Mouse (Mus musculus) Patski (cell line): ENCODE data around the gene Gkap1. TPM values are rescaled to one million over a fixed set of nuclear protein-coding genes. Genes with fewer than 3 reads are reported as not detected.

ENCODE experiments used
- ATAC-seq: fragments of 100-300 bp; one replicate; pipeline ENCODE4 v1.8.0; 2021
- CTCF ChIA-PET: fragments of 350-600 bp; sonication (Branson Sonifier 250); formaldehyde crosslinking; loops from one replicate; lab custom pipeline; 2022; ENCODE audit warnings: inconsistent platforms; lab: Charles Lee
- POLR2A ChIA-PET: fragments of 350-600 bp; sonication (Branson Sonifier 250); formaldehyde crosslinking; loops from one replicate; lab custom pipeline; 2022; ENCODE audit warnings: antibody characterized with exemption, inconsistent platforms; lab: Charles Lee
- DNase-seq: peaks from one replicate; pipeline ENCODE4 v3.0.0-alpha.2; 2011; ENCODE audit warnings: low read depth, low spot score
- H3K27me3 ChIP-seq: fragments of 371-371 bp; one replicate; pipeline ENCODE4 v1.5.1; 2021
- CTCF ChIP-seq: fragments of 100-300 bp; IDR thresholded peaks from one replicate; pipeline ENCODE4 v1.5.1; 2021
- in situ Hi-C: fragments of 300-500 bp; cut with MboI; formaldehyde crosslinking; loops from 3 replicates; pipeline ENCODE4 v1.11.1; 2018; ENCODE audit warnings: low pct_unique_long_range_greater_than_20kb, mixed read lengths
- polyA plus RNA-seq: library from polyadenylated mRNA; unstranded; gene quantifications from one replicate; pipeline ENCODE4 v1.2.3, GENCODE M21; 2021

The Gkap1 gene
- polyA plus RNA-seq, 1 experiment from 2014 or later, result 70.2 TPM

DNA sequence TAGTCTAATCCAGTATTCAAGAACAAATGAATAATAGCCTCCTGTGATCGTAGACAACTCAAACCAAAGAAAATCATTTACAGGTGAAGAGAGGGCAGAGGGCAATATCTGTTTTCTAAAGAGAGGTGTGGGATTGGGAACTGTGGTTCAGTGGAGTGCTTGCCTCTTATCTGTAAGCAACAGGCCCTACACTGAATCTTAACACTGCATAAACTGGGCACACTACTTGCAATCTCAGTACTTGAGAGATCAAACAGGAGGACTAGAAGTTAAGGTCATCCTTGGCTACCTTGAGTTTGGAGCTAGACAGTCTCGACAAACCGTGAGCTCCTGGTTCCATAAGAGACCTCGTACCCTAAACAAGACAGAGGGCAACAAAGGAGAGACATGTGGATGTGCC lies 69.4 kb downstream of the Gkap1 start:
- CTCF ChIA-PET, result interaction anchor here (0.9 kb wide), 1 partner anchor 9 kb away, joined by 3 read pairs; no protein-coding TSS in a partner anchor
- in situ Hi-C loops, result no loop called here
- no peak for TF ChIP-seq CTCF
- H3K27me3 ChIP-seq, result no peaks in the 10 kb centered on the region
- no peak for DNase-seq
- ATAC-seq, result no peak
- POLR2A ChIA-PET, result no interaction called here

DNA sequence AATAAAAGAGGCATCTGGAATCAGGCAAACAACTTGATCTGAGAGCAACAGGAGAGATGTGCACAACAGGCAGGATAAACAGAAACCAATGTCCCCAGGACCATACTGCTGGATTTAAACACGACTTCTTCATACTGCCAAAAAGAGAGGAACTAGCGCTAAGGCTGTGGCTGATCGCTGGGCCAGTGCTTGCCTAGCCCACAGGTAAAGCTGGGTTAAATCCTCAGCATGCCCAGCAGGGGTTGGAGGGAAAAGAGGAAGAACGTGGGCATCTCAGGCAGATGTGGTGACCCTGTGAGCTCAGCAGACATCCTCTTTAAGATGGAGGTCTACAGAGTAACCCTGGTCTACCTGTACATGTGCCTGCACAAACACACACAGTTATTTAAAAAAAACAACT lies 70.5 kb downstream of the Gkap1 start:
- no peak for TF ChIP-seq CTCF
- DNase-seq, result no peak
- H3K27me3 ChIP-seq, result no peaks in the 10 kb centered on the region
- no peak for ATAC-seq
- POLR2A ChIA-PET, result no interaction called here
- in situ Hi-C loops, result no loop called here
- CTCF ChIA-PET, result interaction anchor here (1.6 kb wide), 1 partner anchor 10 kb away, joined by 4 read pairs; no protein-coding TSS in a partner anchor

- no peaks in the 10 kb centered on the region for H3K27me3 ChIP-seq
- ATAC-seq (no peak), DNase-seq (no peak)
- in situ Hi-C loops, result no loop called here
- CTCF ChIA-PET, result interaction anchor here (1.6 to 1.8 kb wide), 2 partner anchors 9 to 10 kb away, joined by 4 to 7 read pairs; no protein-coding TSS in a partner anchor
- TF ChIP-seq CTCF, result no peak
- POLR2A ChIA-PET, result no interaction called here
These were observed 71.3 kb downstream of the Gkap1 start for GRCm38 (mm10) chr13:58204202-58204601.

GRCm38 (mm10) chr13:58202903-58203302 lies 72.6 kb downstream of the Gkap1 start:
- ATAC-seq, result no peak
- TF ChIP-seq CTCF, result no peak
- CTCF ChIA-PET, result interaction anchor here (1.8 kb wide), 1 partner anchor 11 kb away, joined by 7 read pairs; no protein-coding TSS in a partner anchor
- in situ Hi-C loops, result no loop called here
- DNase-seq, result no peak
- POLR2A ChIA-PET, result no interaction called here
- H3K27me3 ChIP-seq, result no peaks in the 10 kb centered on the region

- in situ Hi-C loops, result no loop called here
- no peaks in the 10 kb centered on the region for H3K27me3 ChIP-seq
- no peak for TF ChIP-seq CTCF
- DNase-seq (no peak), ATAC-seq (no peak)
- POLR2A ChIA-PET, result no interaction called here
- CTCF ChIA-PET, result no interaction called here
These were observed 73.6 kb downstream of the Gkap1 start for GRCm38 (mm10) chr13:58201908-58202307.

GRCm38 (mm10) chr13:58201343-58201742 lies 74.2 kb downstream of the Gkap1 start:
- DNase-seq, result no peak
- CTCF ChIA-PET, result interaction anchor here (0.7 kb wide), 1 partner anchor 18 kb away, joined by 3 read pairs; no protein-coding TSS in a partner anchor
- in situ Hi-C loops, result no loop called here
- POLR2A ChIA-PET, result no interaction called here
- no peak for ATAC-seq
- no peak for TF ChIP-seq CTCF
- no peaks in the 10 kb centered on the region for H3K27me3 ChIP-seq

GRCm38 (mm10) chr13:58197981-58198640 lies 77.4 kb downstream of the Gkap1 start:
- ATAC-seq (no peak), DNase-seq (no peak)
- ChIA-PET CTCF (interaction anchor here (1.1 kb wide), 1 partner anchor 17 kb away, joined by 4 read pairs; no protein-coding TSS in a partner anchor), POLR2A (no interaction called here)
- in situ Hi-C loops, result no loop called here
- no peaks in the 10 kb centered on the region for H3K27me3 ChIP-seq
- no peak for TF ChIP-seq CTCF

DNA sequence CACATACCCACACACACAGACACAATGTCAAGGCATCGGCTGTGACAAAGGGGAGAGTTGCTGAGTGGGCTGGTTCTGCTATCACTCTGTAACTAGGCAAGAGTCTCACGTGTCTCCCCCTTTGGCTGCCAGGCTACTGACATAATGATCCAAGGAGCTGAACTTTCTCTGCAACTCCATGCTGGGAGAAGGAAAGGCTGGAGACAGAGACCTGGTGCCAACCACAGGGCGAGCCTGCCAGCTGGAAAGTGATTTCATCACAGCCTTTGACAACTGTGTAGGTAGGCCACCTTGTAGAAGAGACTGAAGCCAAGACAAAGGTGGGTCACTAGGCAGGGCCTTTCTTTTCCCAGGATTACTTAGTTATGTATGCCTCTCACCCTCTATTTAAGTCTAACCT lies 78.3 kb downstream of the Gkap1 start:
- TF ChIP-seq CTCF, result no peak
- ATAC-seq (no peak), DNase-seq (no peak)
- ChIA-PET CTCF (interaction anchor here (0.7 to 1.6 kb wide), 5 partner anchors 9 to 16 kb away, joined by 3 to 5 read pairs (median 5); no protein-coding TSS in a partner anchor), POLR2A (no interaction called here)
- H3K27me3 ChIP-seq, result no peaks in the 10 kb centered on the region
- in situ Hi-C loops, result no loop called here

DNA sequence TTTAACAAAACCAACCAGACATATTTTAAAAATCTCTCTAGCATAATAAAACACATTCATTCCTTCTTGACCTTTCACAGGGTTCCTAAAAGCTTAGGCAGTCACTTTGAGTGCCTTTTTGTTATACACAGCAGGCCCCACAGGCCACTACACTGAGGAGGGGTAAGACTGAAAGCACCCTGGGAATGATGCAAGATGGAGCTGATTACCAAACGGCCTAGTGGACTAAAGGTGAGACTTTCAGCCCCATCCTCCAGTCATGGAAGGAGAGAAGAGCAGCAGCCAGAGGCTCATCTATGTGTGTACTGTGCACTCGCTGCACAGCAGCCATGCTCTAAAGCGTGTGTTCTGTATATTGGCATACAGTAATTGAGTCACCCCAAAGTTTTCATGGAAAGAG lies 80.6 kb downstream of the Gkap1 start:
- no peaks in the 10 kb centered on the region for H3K27me3 ChIP-seq
- no peak for DNase-seq
- ChIA-PET POLR2A (interaction anchor here (0.6 kb wide), 1 partner anchor 31 kb away, joined by 5 read pairs; no protein-coding TSS in a partner anchor), CTCF (interaction anchor here (0.6 to 1.3 kb wide), 3 partner anchors 9 to 82 kb away, joined by 3 to 6 read pairs (median 4); no protein-coding TSS in a partner anchor)
- no peak for TF ChIP-seq CTCF
- in situ Hi-C loops, result no loop called here
- ATAC-seq, result no peak

DNA sequence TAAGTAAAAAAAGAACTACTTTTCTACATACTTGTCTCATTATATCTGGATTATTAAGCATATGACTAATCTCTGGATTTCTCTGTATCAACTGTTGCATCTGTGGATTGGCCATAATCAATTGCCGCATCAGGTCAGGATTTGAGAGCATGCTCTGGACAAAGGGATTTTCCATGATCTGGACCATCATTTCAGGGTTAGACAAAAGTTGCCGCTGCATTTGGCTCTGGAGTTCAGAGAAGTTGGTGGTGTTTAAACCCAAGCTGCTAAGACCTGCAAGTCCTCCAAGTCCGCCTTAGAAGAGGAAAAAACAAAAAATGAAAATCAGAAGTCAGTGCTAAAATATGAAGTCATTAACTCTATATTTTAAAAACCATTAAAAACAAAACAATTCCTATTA lies 82.3 kb downstream of the Gkap1 start:
- DNase-seq (no peak), ATAC-seq (no peak)
- CTCF ChIA-PET, result interaction anchor here (0.9 to 1.3 kb wide), 2 partner anchors 8 to 13 kb away, joined by 3 read pairs; no protein-coding TSS in a partner anchor
- POLR2A ChIA-PET, result interaction anchor here (0.7 kb wide), 1 partner anchor 15 kb away, joined by 3 read pairs; no protein-coding TSS in a partner anchor
- in situ Hi-C loops, result no loop called here
- no peak for TF ChIP-seq CTCF
- no peaks in the 10 kb centered on the region for H3K27me3 ChIP-seq

DNA sequence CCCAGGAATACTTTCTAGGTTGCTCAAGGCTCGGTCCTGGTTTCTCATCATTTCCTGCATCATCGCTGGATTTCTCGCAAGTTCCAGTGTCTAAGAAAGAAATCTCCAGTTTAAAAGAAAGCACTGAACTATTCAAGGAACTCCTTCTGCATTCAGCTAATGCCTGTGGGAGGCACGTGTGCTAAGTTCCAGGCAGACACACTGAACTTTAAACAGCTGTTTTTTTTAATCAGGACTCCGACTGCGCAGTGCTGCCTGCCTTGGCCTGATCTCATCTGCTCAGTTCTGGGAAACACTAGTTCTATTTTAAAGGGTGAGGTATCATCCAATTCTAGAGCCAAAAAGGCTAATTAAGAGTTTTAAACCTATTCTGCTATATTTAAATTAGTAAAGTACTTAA lies 83.4 kb downstream of the Gkap1 start:
- ChIA-PET POLR2A (no interaction called here), CTCF (no interaction called here)
- DNase-seq (no peak), ATAC-seq (no peak)
- TF ChIP-seq CTCF, result no peak
- no peaks in the 10 kb centered on the region for H3K27me3 ChIP-seq
- in situ Hi-C loops, result no loop called here
